Mouse (Mus musculus) adrenal gland, postnatal 36 days (tissue): ENCODE results near the gene Tlcd2. TPM values are rescaled to one million over a fixed set of nuclear protein-coding genes. Genes with fewer than 3 reads are reported as not detected.

ENCODE experiments used
- DNase-seq, 2 experiments: peaks; one replicate each; pipeline ENCODE4 v3.0.0; 2021; ENCODE audit warnings: mixed read lengths in 1 of 2
- total RNA-seq, 2 experiments: library from RNA; stranded (reverse); gene quantifications; 2 replicates each; pipeline ENCODE4 v1.2.3; 2021

The Tlcd2 gene
- total RNA-seq, 2 experiments from 2014 or later, result 10.1 to 14.3 TPM

GRCm38 (mm10) chr11:75466731-75467505 lies 5.4 kb downstream of the Tlcd2 start:
- no peak for DNase-seq

GRCm38 (mm10) chr11:75467512-75468215 lies 6.1 kb downstream of the Tlcd2 start:
- DNase-seq, result peak; percentile 87

GRCm38 (mm10) chr11:75468410-75468809 lies 6.9 kb downstream of the Tlcd2 start:
- no peak for DNase-seq

- DNase-seq, result no peak
These were observed 7.7 kb downstream of the Tlcd2 start for GRCm38 (mm10) chr11:75469261-75469660.

- DNase-seq, result no peak
These were observed 9.2 kb downstream of the Tlcd2 start for GRCm38 (mm10) chr11:75470675-75471074.

- DNase-seq, result no peak
These were observed 11.1 kb downstream of the Tlcd2 start for GRCm38 (mm10) chr11:75472469-75473081.

- no peak for DNase-seq
These were observed 11.9 kb downstream of the Tlcd2 start for GRCm38 (mm10) chr11:75473376-75473775.

- DNase-seq, result no peak
These were observed 24.7 kb downstream of the Tlcd2 start for GRCm38 (mm10) chr11:75486192-75486591.

GRCm38 (mm10) chr11:75486601-75487285 lies 25.2 kb downstream of the Tlcd2 start, which contains the start of gene Prpf8:
Gene Prpf8 (plus strand): TSS chr11:75486816.
- peak; percentile 95 to 96 for DNase-seq

GRCm38 (mm10) chr11:75487496-75487895 lies 26.0 kb downstream of the Tlcd2 start:
- no peak for DNase-seq

GRCm38 (mm10) chr11:75494296-75495049 lies 33.0 kb downstream of the Tlcd2 start:
- DNase-seq, result no peak

GRCm38 (mm10) chr11:75498126-75498525 lies 36.6 kb downstream of the Tlcd2 start:
- peak in 1 of 2 experiments; percentile 38 for DNase-seq

GRCm38 (mm10) chr11:75508162-75508561 lies 46.6 kb downstream of the Tlcd2 start:
- no peak for DNase-seq

- peak in 1 of 2 experiments; percentile 25 for DNase-seq
These were observed 47.4 kb downstream of the Tlcd2 start for GRCm38 (mm10) chr11:75508904-75509303.

GRCm38 (mm10) chr11:75509741-75510626 lies 48.5 kb downstream of the Tlcd2 start, which contains the start of gene Rilp:
Gene Rilp (plus strand): TSS chr11:75510094.
- DNase-seq, result peak; percentile 85 to 86

- peak; percentile 94 to 98 for DNase-seq
These were observed 49.1 kb downstream of the Tlcd2 start for GRCm38 (mm10) chr11:75510627-75510993.

- DNase-seq, result peak in 1 of 2 experiments; percentile 57
These were observed 49.7 kb downstream of the Tlcd2 start for GRCm38 (mm10) chr11:75511213-75511612.

- DNase-seq, result no peak
These were observed 50.9 kb downstream of the Tlcd2 start for GRCm38 (mm10) chr11:75512301-75513018.

GRCm38 (mm10) chr11:75513336-75513735 lies 51.8 kb downstream of the Tlcd2 start, which contains the start of gene Scarf1:
Gene Scarf1 (plus strand): TSS chr11:75513540.
- DNase-seq, result peak; percentile 50 to 82

GRCm38 (mm10) chr11:75515186-75515585 lies 53.7 kb downstream of the Tlcd2 start:
- DNase-seq, result no peak
